Mouse (Mus musculus) layer of hippocampus, adult 2 months (tissue): ENCODE data around the gene Grin2a. TPM values are rescaled to one million over a fixed set of nuclear protein-coding genes. Genes with fewer than 3 reads are reported as not detected.
A peak's percentile ranks its signal among the peaks of the same experiment; 100 is the strongest.
"Not testable (repeated sequence)": the region's sequence is repeated elsewhere in the genome, so short reads cannot be mapped to it uniquely, and the experiment has no call there.

Experiments
- DNase-seq, 2 experiments: peaks; one replicate each; pipeline ENCODE4 v3.0.0; 2022; ENCODE audit warnings: low spot score in 2 of 2
- H3K27ac ChIP-seq: fragments of 200-600 bp; 2 replicates; pipeline ENCODE4 v1.8.1; 2022
- H3K4me3 ChIP-seq: fragments of 200-600 bp; 2 replicates; pipeline ENCODE4 v1.8.1; 2022; ENCODE audit warnings: mild to moderate bottlenecking
- CTCF ChIP-seq: fragments of 200-600 bp; conservative IDR thresholded peaks from 2 replicates; pipeline ENCODE4 v1.8.1; 2022; ENCODE audit warnings: antibody characterized with exemption, mild to moderate bottlenecking, moderate library complexity
- total RNA-seq, 2 experiments: library from RNA; stranded (reverse); gene quantifications; 2 replicates each; pipeline ENCODE4 v1.2.3; 2021

Grin2a gene
- total RNA-seq, 2 experiments from 2014 or later: 384 to 411 TPM

DNA sequence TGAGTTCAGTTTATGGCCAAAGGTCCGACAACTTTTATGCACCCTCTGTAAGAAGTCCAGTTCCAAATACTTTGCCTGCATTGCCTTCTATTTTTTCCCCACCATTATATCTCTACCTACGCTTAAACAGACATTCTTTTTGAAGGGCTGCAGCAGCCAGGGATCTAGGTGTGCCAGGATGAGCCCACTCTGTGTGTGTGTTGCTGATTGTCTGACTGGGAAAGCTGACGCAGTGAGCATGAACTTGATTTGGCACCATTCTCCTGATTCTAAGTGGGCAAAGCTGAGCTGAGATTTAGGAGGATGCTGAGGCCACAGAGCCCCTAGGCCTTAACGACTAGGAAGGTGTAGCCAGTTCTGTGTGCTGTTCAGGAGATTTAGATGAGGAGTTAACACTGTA lies 378.6 kb downstream of the Grin2a start:
- TF ChIP-seq CTCF: no peak
- no peak for DNase-seq
- no peak overlapping the region for H3K4me3 ChIP-seq
- peak overlapping the region; percentile 69 for H3K27ac ChIP-seq

DNA sequence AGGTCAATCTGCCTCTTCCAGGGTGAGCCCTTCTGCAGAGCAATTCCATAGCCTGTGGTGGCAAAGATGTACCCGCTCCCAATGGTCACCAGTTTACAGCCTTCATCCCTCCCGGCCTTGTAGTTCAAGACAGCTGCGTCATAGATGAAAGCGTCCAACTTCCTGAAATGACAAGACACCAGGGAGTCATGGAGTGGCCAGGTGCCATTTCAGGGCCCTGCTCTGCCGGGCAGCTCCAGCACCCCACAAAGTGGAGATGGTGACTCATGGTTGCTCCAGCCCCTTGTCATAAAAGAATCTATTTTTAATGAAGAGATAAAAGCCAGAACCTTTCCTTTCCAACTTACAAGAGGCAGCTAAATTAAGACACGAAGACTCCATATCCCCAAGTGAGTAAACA lies 382.8 kb downstream of the Grin2a start:
- not testable (repeated sequence) for H3K4me3 ChIP-seq, DNase-seq
- H3K27ac ChIP-seq: peak overlapping the region; percentile 51; the same call in 1 of the 2 replicates

DNA sequence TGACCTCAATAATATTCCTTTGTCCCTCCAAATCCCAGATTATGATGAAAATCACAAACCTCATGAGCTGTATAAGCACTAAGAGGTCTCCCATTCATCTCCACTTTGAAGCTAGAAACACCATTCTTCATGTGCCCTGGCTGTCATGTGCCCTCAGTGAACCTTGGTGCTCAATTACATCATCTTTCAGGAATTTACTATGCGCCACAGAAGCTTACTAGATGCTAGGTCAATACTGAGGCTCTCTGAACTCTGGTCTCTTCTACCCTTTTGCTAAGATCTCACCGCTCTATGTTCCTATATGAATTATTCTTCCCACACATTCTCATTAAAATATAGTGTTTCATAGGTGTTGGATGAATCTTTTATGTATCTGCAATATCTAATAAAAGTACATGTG lies 387.9 kb downstream of the Grin2a start:
- DNase-seq: no peak
- Histone ChIP-seq H3K4me3 (no peak overlapping the region), H3K27ac (peak overlapping the region; percentile 54; the same call in 1 of the 2 replicates)
- no peak for TF ChIP-seq CTCF

DNA sequence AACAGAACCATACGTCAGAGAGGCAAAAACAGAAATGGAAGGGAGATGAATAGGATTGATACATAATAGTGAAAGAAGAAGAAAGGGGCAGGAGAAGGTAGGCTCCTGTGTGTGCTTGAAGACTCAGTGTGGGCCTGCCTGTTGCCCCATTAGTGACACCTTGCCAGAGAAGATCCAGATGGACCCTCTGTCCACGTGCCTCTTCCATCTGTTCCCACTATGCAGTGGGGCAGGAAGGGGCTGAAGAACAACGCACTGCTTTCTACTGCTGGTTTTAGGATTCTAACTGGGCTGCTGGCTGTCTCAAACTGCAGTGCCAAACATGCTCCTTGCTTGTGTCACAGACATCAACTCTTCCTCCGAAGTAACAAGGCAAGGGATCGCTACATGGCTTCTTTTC lies 391.4 kb downstream of the Grin2a start:
- Histone ChIP-seq H3K27ac (peak overlapping the region; percentile 73), H3K4me3 (no peak overlapping the region)
- DNase-seq: no peak
- no peak for TF ChIP-seq CTCF

DNA sequence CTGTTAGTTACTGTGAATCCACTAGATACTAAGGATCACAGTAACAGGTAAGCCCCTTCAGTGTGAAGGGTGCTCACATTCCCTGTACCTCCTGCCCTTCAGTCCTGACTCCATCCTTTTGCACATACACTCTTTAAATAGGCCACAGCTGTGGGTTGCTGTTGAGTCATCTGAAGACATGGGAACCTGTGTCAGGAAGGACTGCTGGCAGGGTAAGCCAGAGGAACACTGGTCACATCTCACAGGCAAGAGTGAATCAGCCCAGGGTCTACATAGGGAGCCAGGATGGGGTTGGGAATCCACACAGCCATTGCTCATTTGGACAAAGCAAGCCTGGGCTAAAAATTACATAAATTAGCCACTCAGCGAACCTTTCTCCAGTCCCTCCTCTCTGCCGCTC lies 392.8 kb downstream of the Grin2a start:
- no peak for TF ChIP-seq CTCF
- no peak for DNase-seq

DNA sequence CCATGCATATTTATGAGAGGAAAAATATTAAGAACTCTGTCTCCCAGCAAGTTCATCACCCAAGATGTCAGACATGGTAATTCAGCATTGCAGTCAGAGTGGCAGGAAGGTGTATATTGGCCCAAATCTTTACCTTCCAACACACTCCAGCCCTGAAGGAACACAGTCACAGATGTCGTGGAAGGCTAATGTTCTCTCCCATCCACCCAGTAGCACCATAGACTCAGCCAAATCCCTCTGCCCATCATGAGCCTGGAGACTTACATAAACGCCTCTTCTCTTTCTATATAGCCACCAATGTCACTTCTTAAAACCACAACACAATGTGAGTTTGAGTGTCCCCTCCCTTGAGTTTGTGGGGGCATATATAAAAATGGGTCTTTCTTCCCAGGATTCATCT lies 406.2 kb downstream of the Grin2a start:
- peak overlapping the region; percentile 61 for H3K27ac ChIP-seq
- TF ChIP-seq CTCF: no peak

More for the DNA sequence above, 392.8 kb downstream of the Grin2a start:
- no peak overlapping the region for H3K4me3 ChIP-seq
- H3K27ac ChIP-seq: peak overlapping the region; percentile 73

DNA sequence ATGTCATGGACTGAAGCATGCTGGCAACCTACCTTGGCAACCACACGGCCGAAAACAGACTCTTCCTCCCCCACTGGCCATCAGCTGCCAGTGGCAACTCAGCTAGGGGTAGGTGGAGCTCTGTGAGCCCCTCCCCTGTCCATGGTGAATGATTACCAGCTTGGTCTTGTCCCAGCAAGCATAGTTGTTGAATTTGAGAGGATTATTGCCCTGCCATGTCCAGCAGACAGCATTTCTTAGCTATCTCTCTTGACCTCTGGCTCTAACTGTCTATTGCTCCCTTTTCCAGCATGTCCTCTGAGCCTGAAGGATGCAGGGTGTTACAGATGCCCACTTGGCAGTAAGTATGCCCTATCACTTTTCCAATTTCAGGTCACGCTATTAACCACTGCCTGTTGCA lies 406.9 kb downstream of the Grin2a start:
- no peak for TF ChIP-seq CTCF
- H3K4me3 ChIP-seq: no peak overlapping the region
- DNase-seq: no peak
- peak overlapping the region; percentile 59 for H3K27ac ChIP-seq

More for the DNA sequence above, 406.2 kb downstream of the Grin2a start:
- no peak overlapping the region for H3K4me3 ChIP-seq
- no peak for DNase-seq

DNA sequence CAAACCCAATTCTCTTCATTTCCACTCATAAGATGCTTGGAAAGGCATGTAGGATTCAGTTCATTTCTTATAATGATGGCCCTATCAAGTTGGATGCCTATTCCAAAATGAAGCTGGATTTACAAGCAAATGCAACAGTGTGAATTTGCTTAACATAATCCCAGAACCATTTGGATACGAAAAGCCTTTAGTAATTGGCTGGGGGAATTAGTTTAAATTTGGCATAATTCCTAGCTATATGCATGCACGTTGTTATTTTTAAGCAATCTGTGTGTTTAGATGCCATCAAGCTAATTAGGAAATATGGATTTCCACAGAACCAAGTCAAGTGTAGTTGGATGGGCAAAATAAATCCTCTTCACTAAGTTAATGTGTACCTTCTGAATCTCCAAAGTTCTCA lies 411.4 kb downstream of the Grin2a start:
- Histone ChIP-seq H3K27ac (no peak overlapping the region), H3K4me3 (no peak overlapping the region)
- no peak for DNase-seq
- TF ChIP-seq CTCF: no peak

DNA sequence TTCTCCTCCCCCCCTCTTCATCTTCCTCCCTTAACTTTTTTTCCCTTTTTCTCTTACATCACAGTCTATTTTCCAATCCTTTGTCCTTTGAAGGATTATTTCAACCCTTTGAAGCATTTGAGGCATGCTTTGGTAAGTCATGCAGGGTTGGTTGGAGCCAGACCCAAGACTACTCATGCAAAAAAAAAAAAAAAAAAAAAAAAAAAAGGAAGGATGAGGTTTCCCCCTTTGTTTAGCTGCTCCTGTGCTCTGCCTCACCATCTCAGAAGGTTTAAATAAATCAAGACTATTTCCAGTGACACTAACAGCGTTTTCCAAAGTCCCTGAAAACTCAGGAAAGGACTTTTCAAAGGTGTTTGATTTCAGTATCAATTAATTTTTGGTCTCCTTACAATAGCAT lies 423.6 kb downstream of the Grin2a start:
- DNase-seq: no peak
- no peak overlapping the region for H3K4me3 ChIP-seq
- no peak overlapping the region for H3K27ac ChIP-seq
- no peak for TF ChIP-seq CTCF

DNA sequence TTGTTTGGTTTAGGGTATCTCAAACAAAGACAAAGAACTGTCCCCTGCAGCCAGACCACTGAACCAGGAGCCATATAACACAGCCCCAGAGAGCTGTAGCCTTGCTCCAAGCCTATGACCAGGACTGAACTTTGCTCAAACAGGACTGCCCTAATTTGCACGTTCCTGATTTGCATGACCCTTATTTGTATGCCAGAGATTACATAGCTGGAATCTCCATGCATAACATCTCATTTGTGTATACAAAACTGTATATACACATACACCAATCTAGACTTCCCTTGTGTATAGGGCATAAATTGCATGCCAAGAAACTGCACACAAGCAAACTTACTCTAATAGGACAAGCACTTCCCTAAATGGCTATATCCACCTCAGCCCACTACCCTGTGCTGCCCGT lies 428.1 kb downstream of the Grin2a start:
- Histone ChIP-seq H3K27ac (no peak overlapping the region), H3K4me3 (no peak overlapping the region)
- DNase-seq: no peak
- TF ChIP-seq CTCF: no peak

DNA sequence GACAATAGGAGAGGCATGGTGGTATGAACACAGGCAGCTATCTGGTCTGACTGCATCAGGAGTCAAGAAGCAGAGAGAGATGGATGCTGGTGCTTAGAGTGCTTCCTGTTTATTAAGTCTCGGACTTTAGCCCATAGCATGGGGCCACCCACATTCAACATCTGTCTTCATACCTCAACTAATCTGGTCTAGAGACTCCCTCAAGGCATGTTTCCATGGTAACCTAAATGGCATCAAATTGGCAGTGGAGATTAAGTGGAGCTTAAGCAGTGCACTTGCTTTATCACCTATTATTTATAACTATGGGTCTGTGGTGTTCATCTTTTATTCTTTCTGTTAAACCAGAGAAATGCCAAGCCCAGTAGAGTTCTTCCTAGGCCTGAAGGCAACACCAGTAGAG lies 433.5 kb downstream of the Grin2a start:
- DNase-seq: no peak
- Histone ChIP-seq H3K4me3 (no peak overlapping the region), H3K27ac (no peak overlapping the region)
- no peak for TF ChIP-seq CTCF

DNA sequence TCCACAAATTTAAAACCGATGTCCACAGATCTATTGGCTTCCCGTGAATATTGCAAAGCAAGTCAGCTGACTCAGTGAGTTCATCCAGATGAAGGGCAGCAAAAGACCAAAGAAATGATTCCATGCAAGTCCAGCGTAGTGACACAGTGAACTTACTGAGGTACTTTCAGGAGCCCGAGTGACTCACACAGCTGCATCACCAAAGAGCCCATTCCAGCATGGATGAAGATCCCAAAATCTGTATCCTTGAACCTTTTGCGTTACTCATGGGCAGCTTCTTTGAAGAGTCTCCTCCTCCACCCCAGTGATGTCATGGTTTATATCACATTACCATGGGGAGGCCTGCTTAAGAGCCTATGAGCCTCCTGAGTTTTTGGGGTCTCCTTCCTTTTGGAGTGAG lies 460.2 kb downstream of the Grin2a start:
- Histone ChIP-seq H3K27ac (no peak overlapping the region), H3K4me3 (no peak overlapping the region)
- no peak for DNase-seq
- TF ChIP-seq CTCF: no peak

DNA sequence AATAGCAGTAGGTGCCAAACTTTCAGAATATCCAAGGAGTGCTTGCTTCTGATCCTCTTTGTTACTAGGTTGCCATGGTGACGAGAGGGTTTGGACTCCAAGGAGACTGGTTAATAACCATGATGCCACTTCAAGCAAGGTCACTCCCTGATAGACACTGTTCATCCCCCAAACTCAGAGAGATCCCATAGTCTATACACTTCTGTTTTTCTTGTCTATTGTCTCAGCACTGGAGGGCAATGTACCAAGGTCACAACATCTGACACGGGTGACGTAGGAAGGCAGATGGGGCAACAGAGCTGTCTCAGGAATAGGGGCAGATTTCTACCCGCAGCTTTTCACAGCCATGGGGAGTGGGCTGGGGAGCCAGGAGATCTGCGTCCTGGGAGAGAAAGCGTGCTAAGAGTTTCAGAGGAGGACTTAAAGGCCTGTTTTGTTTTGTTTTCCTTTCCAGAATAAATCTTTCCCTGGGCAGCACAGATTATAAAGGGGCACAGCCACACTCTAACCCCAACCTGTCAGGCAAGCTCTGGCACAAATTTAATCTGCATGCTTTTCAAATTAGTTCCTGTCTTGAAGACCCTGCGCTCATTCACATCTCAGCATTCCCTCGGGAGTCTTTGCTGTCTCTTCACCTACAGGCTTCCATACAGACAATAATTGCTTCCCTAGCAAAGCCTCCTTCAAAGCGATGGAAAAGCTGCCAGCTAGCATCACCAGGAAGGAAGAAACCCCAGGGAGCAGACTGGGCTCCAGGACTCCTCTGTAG lies 461.6 kb downstream of the Grin2a start:
- H3K4me3 ChIP-seq: no peak overlapping the region
- TF ChIP-seq CTCF: no peak
- H3K27ac ChIP-seq: no peak overlapping the region
- peak in 1 of 2 experiments; percentile 12 for DNase-seq

DNA sequence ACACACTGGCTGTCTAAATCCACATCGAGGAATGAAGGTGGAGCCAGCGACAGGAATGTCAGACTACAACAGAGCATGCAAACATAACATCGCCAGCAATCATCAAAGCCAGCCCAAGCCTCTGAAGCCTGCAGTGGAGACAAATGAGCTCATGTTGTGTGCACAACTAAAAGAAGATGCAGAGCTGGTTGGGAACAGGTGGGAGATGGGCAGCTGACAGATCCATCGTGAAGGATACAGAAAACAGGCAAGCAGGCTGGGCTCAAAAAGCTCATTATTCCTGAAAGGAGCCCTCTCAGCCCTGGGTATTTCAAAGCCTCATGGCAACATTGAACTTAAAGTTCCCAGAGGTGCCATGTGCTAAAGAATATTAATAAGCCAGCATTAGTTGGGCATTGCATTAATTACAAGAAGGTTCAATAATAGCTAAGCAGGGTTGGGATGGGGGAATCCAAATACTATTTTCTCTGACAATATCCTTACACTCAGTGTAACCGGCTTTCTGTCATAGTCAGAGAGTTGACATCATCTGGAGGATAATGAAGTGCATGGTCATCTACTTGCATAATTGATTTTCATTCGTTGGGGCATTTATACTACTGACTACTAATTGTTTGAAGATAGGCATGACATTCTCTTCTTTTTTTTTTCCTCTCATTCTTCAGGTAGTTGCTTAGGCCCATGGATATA lies 462.4 kb downstream of the Grin2a start:
- Histone ChIP-seq H3K27ac (no peak overlapping the region), H3K4me3 (no peak overlapping the region)
- no peak for TF ChIP-seq CTCF
- no peak for DNase-seq
